Mouse (Mus musculus) heart, embryonic 16.5 days (tissue): ENCODE measurements around the gene Apobec1. TPM values are rescaled to one million over a fixed set of nuclear protein-coding genes. Genes with fewer than 3 reads are reported as not detected.

Source experiments
- ATAC-seq: fragments of 200-750 bp; cut with Nextera tagmentation; replicated peaks from 2 replicates; pipeline ENCODE4 v1.8.0; 2017; ENCODE audit warnings: moderate number of reproducible peaks; ENCODE audit not compliant: insufficient read depth, low FRiP score; ENCODE audit errors: extremely low read depth
- H3K27ac ChIP-seq: fragments of 300-500 bp; sonication (generic); 2 replicates; pipeline ENCODE4 v1.5.1; 2014; ENCODE audit warnings: mild to moderate bottlenecking, low read length, control low read depth, moderate library complexity
- H3K27me3 ChIP-seq: fragments of 300-500 bp; sonication (generic); 2 replicates; pipeline ENCODE4 v1.6.1; 2014; ENCODE audit warnings: low read length, mixed read lengths; ENCODE audit not compliant: control insufficient read depth, insufficient read depth
- H3K36me3 ChIP-seq: fragments of 300-500 bp; sonication (generic); 2 replicates; pipeline ENCODE4 v1.6.1; 2014; ENCODE audit not compliant: control insufficient read depth, insufficient read depth
- H3K4me1 ChIP-seq: fragments of 300-500 bp; sonication (generic); 2 replicates; pipeline ENCODE4 v1.6.1; 2014; ENCODE audit warnings: low read length, mixed read lengths; ENCODE audit not compliant: control insufficient read depth, insufficient read depth
- H3K4me2 ChIP-seq: fragments of 300-500 bp; sonication (generic); 2 replicates; pipeline ENCODE4 v1.6.1; 2014; ENCODE audit warnings: low read depth, mild to moderate bottlenecking, control low read depth, low read length
- H3K4me3 ChIP-seq: fragments of 300-500 bp; sonication (generic); 2 replicates; pipeline ENCODE4 v1.5.1; 2014; ENCODE audit warnings: mild to moderate bottlenecking, control low read depth, low read length
- H3K9ac ChIP-seq: fragments of 300-500 bp; sonication (generic); 2 replicates; pipeline ENCODE4 v1.6.1; 2014; ENCODE audit warnings: low read length, control low read depth
- H3K9me3 ChIP-seq: fragments of 300-500 bp; sonication (generic); replicated peaks from 2 replicates; pipeline ENCODE4 v1.6.1; 2016; ENCODE audit warnings: low read length; ENCODE audit not compliant: control insufficient read depth
- WGBS: fragments of 180-500 bp; shearing (Covaris S2); extraction: QIAGEN DNeasy Blood & Tissue Kit; methylation state at CpG from one replicate; pipeline ENCODE4 v1.1.7; 2014; 5-methylcytosine and 5-hydroxymethylcytosine counted together
- polyA plus RNA-seq: library from polyadenylated mRNA; unstranded; fragments of >200 nt; fragmentation: Nextera tagmentation; extraction: Ambion mirVana; gene quantifications from 2 replicates; pipeline ENCODE4 v1.2.1, GENCODE M21; 2015

Apobec1 gene
- polyA plus RNA-seq, 1 experiment from 2014 or later: 5.0 TPM

- no peak overlapping the region for H3K27ac ChIP-seq
- no peaks in the 10 kb centered on the region for H3K9me3 ChIP-seq
- H3K9ac ChIP-seq: no peak overlapping the region
Observed at GRCm38 (mm10) chr6:122599054-122599737, 3.0 kb downstream of the Apobec1 start.

GRCm38 (mm10) chr6:122598436-122598835 lies 3.8 kb downstream of the Apobec1 start:
- Histone ChIP-seq H3K4me2 (no peak overlapping the region), H3K36me3 (no peaks in the 10 kb centered on the region), H3K4me1 (peaks cover 5% of the 10 kb centered on the region; the same call in 1 of the 2 replicates), H3K9me3 (no peaks in the 10 kb centered on the region), H3K4me3 (no peak overlapping the region), H3K27ac (no peak overlapping the region), H3K27me3 (no peaks in the 10 kb centered on the region), H3K9ac (no peak overlapping the region)
- 73% methylated on average over 6 of the region's 6 CpGs for WGBS
- no peak for ATAC-seq

More at GRCm38 (mm10) chr6:122599054-122599737, 3.0 kb downstream of the Apobec1 start:
- H3K4me1 ChIP-seq: peaks cover 5% of the 10 kb centered on the region; the same call in 1 of the 2 replicates
- H3K27me3 ChIP-seq: no peaks in the 10 kb centered on the region
- no peak for ATAC-seq
- H3K36me3 ChIP-seq: no peaks in the 10 kb centered on the region
- no peak overlapping the region for H3K4me2 ChIP-seq
- WGBS: 86% methylated on average over 9 of the region's 9 CpGs
- H3K4me3 ChIP-seq: no peak overlapping the region

- Histone ChIP-seq H3K9ac (no peak overlapping the region), H3K36me3 (no peaks in the 10 kb centered on the region), H3K27me3 (no peaks in the 10 kb centered on the region), H3K9me3 (no peaks in the 10 kb centered on the region), H3K4me2 (no peak overlapping the region), H3K4me1 (peaks cover 5% of the 10 kb centered on the region; the same call in 1 of the 2 replicates), H3K4me3 (no peak overlapping the region), H3K27ac (no peak overlapping the region)
- no peak for ATAC-seq
- 89% methylated on average over 4 of the region's 4 CpGs for WGBS
Observed at GRCm38 (mm10) chr6:122598014-122598413, 4.2 kb downstream of the Apobec1 start.

- no peak for ATAC-seq
- Histone ChIP-seq H3K4me1 (no peaks in the 10 kb centered on the region), H3K36me3 (no peaks in the 10 kb centered on the region), H3K9ac (no peak overlapping the region), H3K27me3 (no peaks in the 10 kb centered on the region), H3K4me3 (no peak overlapping the region), H3K4me2 (no peak overlapping the region), H3K9me3 (no peaks in the 10 kb centered on the region), H3K27ac (no peak overlapping the region)
- 55% methylated on average over 7 of the region's 7 CpGs for WGBS
Observed at GRCm38 (mm10) chr6:122596608-122597007, 5.6 kb downstream of the Apobec1 start.

GRCm38 (mm10) chr6:122595637-122596036 lies 6.6 kb downstream of the Apobec1 start:
- WGBS: 20% methylated on average over 7 of the region's 7 CpGs
- H3K36me3 ChIP-seq: no peaks in the 10 kb centered on the region
- H3K4me1 ChIP-seq: no peaks in the 10 kb centered on the region
- H3K9me3 ChIP-seq: no peaks in the 10 kb centered on the region
- no peaks in the 10 kb centered on the region for H3K27me3 ChIP-seq
- no peak overlapping the region for H3K27ac ChIP-seq
- H3K9ac ChIP-seq: no peak overlapping the region
- peak overlapping the region; percentile 44; the same call in 1 of the 2 replicates for H3K4me2 ChIP-seq
- H3K4me3 ChIP-seq: no peak overlapping the region
- ATAC-seq: peak; percentile 69; the same call in 1 of the 2 replicates

- no peaks in the 10 kb centered on the region for H3K4me1 ChIP-seq
- H3K4me3 ChIP-seq: no peak overlapping the region
- H3K4me2 ChIP-seq: no peak overlapping the region
- no peaks in the 10 kb centered on the region for H3K9me3 ChIP-seq
- ATAC-seq: no peak
- H3K36me3 ChIP-seq: no peaks in the 10 kb centered on the region
- no peaks in the 10 kb centered on the region for H3K27me3 ChIP-seq
- whole genome bisulfite sequencing: 85% methylated on average over 2 of the region's 2 CpGs
- no peak overlapping the region for H3K27ac ChIP-seq
- H3K9ac ChIP-seq: no peak overlapping the region
Observed at GRCm38 (mm10) chr6:122592905-122593304, 9.3 kb downstream of the Apobec1 start.

GRCm38 (mm10) chr6:122591027-122591758 lies 11.1 kb downstream of the Apobec1 start:
- Histone ChIP-seq H3K27me3 (no peaks in the 10 kb centered on the region), H3K27ac (no peak overlapping the region), H3K4me3 (no peak overlapping the region), H3K4me1 (no peaks in the 10 kb centered on the region), H3K9me3 (no peaks in the 10 kb centered on the region), H3K4me2 (no peak overlapping the region), H3K36me3 (no peaks in the 10 kb centered on the region), H3K9ac (no peak overlapping the region)
- 78% methylated on average over 13 of the region's 13 CpGs for whole genome bisulfite sequencing
- ATAC-seq: no peak

- Histone ChIP-seq H3K9ac (no peak overlapping the region), H3K9me3 (no peaks in the 10 kb centered on the region), H3K4me3 (no peak overlapping the region), H3K4me2 (no peak overlapping the region), H3K27ac (no peak overlapping the region), H3K36me3 (no peaks in the 10 kb centered on the region), H3K4me1 (no peaks in the 10 kb centered on the region), H3K27me3 (no peaks in the 10 kb centered on the region)
- no peak for ATAC-seq
- 71% methylated on average over 1 of the region's 1 CpGs for WGBS
Observed at GRCm38 (mm10) chr6:122579086-122579485, 23.2 kb downstream of the Apobec1 start.

GRCm38 (mm10) chr6:122577030-122577429 lies 25.2 kb downstream of the Apobec1 start:
- Histone ChIP-seq H3K27me3 (no peaks in the 10 kb centered on the region), H3K4me1 (no peaks in the 10 kb centered on the region), H3K36me3 (no peaks in the 10 kb centered on the region), H3K4me3 (no peak overlapping the region), H3K9ac (no peak overlapping the region), H3K4me2 (no peak overlapping the region), H3K9me3 (no peaks in the 10 kb centered on the region), H3K27ac (no peak overlapping the region)
- 87% methylated on average over 3 of the region's 3 CpGs for WGBS
- ATAC-seq: no peak
